Mouse (Mus musculus): ENCODE data around the gene Tmigd3.

GRCm38 (mm10) chr3:105878751-105879150 is 8.0 kb downstream of the Tmigd3 start:
- TF ChIP-seq CTCF (IDR thresholded peaks at IDR 0.05; ENCODE audit: low read depth) (no peak), EP300 (IDR thresholded peaks at IDR 0.05; ENCODE audit: low read depth) (no peak)

All from liver, postnatal 0 days (tissue).